Mouse (Mus musculus) kidney, adult 2 months (tissue): Measurements from ENCODE around the gene Pde3a.

Experiments
- CTCF ChIP-seq: fragments of 200-500 bp; conservative IDR thresholded peaks from 2 replicates; pipeline ENCODE4 v1.5.1; 2011; ENCODE audit warnings: low read depth, mild to moderate bottlenecking, control low read depth, low read length, moderate library complexity, mixed read lengths; ENCODE audit not compliant: insufficient read depth, insufficient read length
- POLR2A ChIP-seq: fragments of 200-500 bp; IDR thresholded peaks from one replicate; pipeline ENCODE4 v1.6.1; 2011; ENCODE audit warnings: low read depth, low read length, control low read depth

GRCm38 (mm10) chr6:141350261-141350660 lies 101.2 kb downstream of the Pde3a start:
- TF ChIP-seq CTCF (no peak), POLR2A (no peak)
